Mouse (Mus musculus): Measurements from ENCODE around the gene Cldn3. TPM values are rescaled to one million over a fixed set of nuclear protein-coding genes. Genes with fewer than 3 reads are reported as not detected.

Gene Cldn3
- total RNA-seq, 1 experiment, result 8.4 TPM

DNA sequence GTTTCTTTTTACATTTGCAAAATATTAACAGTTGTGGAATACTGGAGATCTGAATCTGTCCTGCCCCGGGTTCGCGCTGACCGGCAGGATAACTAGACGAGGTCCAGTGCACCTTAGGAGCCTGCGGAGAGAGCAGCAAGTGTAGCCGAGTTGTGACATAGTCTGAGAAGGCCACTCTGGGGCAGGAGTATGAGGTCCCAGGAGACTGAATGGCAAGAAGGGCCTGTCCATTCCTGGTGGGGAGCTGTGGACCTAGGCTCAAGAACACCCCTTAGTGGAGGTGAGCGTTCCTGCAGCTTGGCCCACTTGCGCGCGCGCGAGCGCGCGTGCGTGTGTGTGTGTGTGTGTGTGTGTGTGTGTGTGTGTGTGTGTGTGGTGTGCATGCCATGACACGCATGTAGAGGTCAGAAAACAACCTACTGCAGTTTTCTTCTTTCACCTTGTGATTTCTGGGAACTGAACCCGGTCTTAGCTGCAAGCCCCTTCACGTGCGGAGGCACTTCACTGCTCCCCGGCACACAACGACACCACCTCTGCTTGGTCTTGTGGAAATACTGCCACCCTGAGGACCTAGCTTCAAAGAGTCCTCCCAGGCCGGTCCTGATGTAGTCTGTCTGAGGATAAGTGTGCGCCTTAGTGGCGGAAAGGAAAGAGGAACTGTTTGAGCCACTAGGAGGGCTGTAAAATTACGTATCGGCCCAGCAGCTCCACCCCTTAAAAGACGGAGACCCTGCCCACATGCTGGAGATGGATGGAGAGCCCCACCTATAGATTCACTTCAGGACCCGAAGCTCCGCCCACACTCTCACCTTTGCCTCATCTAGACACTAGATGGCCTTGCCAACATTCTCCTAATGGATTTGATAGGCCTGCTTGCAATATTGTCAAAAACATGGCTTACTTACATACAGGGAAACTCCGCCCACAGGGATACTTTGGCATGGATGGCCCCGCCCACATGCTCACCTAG lies 19.9 kb upstream of the Cldn3 start:
- peak overlapping the region; percentile 60 to 70 for H3K4me3 ChIP-seq (ENCODE audit: insufficient read depth in 1 of 2, low read depth in 1 of 2, low read length in 2 of 2, poor library complexity in 1 of 2, severe bottlenecking in 1 of 2)
- in situ Hi-C loops (cut with MboI; ENCODE audit: low sequenced_read_pairs in 2 of 2, unreplicated experiment in 2 of 2), result no loop called here
- peak overlapping the region; percentile 83; the same call in 1 of the 2 replicates for H3K27ac ChIP-seq (ENCODE audit: insufficient read depth, low read depth, low read length, poor library complexity, severe bottlenecking)
- TF ChIP-seq CHD2 (IDR thresholded peaks at IDR 0.05; ENCODE audit: low read depth, low read length) (no peak), MAFK (IDR thresholded peaks at IDR 0.05; ENCODE audit: insufficient read depth, low read depth, low read length) (no peak), HCFC1 (IDR thresholded peaks at IDR 0.05; ENCODE audit: borderline replicate concordance, insufficient read depth, low read length) (no peak), ZC3H11A (IDR thresholded peaks at IDR 0.05; ENCODE audit: borderline replicate concordance, low read depth, low read length) (no peak), ZNF384 (IDR thresholded peaks at IDR 0.05; ENCODE audit: low read depth, low read length) (no peak)
- peaks cover 5 to 18% of the 10 kb centered on the region in 2 experiments; a peak in 3 of 4 replicates for H3K4me1 ChIP-seq (ENCODE audit: control insufficient read depth in 2 of 2, insufficient read depth in 2 of 2, low read length in 2 of 2, poor library complexity in 1 of 2)
- no peaks in the 10 kb centered on the region for H3K36me3 ChIP-seq (ENCODE audit: control insufficient read depth, insufficient read depth, low read length, poor library complexity, severe bottlenecking)
- H3K9me3 ChIP-seq (ENCODE audit: control insufficient read depth, insufficient read depth, low read depth, low read length), result no peaks in the 10 kb centered on the region
- peak overlapping the region; percentile 61 for H3K9ac ChIP-seq (ENCODE audit: insufficient read depth, low read depth, low read length, poor library complexity, severe bottlenecking)
- DNase-seq (ENCODE audit: low read depth, low spot score), result peak; percentile 96

DNA sequence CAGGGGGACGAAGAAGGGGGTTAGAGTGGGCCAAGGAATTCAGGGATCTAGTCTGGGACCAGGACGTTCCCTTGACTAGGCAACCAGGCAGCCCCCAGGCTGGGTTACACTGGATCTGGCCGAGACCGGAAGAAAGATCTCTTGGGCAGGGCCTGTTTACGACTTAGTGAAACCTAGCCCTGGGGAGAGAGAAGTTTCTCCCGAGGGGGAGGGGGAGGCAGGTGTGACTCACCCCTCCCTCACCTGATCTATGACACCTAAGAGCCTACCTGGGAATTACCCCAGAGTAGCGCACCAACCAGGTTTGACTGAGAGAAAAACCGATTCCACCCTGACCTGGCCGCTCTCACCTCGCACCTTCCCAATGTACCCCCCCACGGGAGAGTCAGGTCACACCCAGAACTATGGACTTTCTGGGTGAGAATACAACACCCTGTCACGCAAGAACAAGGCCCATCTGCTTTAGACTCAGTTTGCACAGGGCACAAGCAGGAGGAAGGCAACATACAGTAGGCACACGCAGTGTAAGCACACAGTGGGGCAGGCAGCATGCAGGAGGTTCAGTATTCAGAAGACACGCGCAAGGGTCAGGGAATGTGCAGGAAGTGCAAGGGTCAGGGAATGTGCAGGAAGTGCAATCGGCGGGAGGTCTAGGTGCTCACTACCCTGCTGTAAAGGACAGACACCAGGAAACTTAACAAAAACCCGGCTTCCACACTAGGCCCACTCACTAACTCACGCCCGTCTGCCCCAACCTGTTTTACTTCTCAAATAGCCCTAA lies 18.7 kb upstream of the Cldn3 start:
- Histone ChIP-seq H3K4me3 (ENCODE audit: insufficient read depth in 1 of 2, low read depth in 1 of 2, low read length in 2 of 2, poor library complexity in 1 of 2, severe bottlenecking in 1 of 2) (no peak overlapping the region; a peak in 1 of 4 replicates), H3K9ac (ENCODE audit: insufficient read depth, low read depth, low read length, poor library complexity, severe bottlenecking) (0 out of 2 replicates have a peak overlapping the region, but pooled peaks have one; percentile 12), H3K36me3 (ENCODE audit: control insufficient read depth, insufficient read depth, low read length, poor library complexity, severe bottlenecking) (no peaks in the 10 kb centered on the region), H3K4me1 (ENCODE audit: control insufficient read depth in 2 of 2, insufficient read depth in 2 of 2, low read length in 2 of 2, poor library complexity in 1 of 2) (peaks cover 9 to 15% of the 10 kb centered on the region in 2 experiments), H3K27ac (ENCODE audit: insufficient read depth, low read depth, low read length, poor library complexity, severe bottlenecking) (peak overlapping the region; percentile 83), H3K9me3 (ENCODE audit: control insufficient read depth, insufficient read depth, low read depth, low read length) (no peaks in the 10 kb centered on the region)
- in situ Hi-C loops (cut with MboI; ENCODE audit: low sequenced_read_pairs in 2 of 2, unreplicated experiment in 2 of 2), result no loop called here
- no peak for DNase-seq (ENCODE audit: low read depth, low spot score)
- TF ChIP-seq MAFK (IDR thresholded peaks at IDR 0.05; ENCODE audit: insufficient read depth, low read depth, low read length) (no peak), ZNF384 (IDR thresholded peaks at IDR 0.05; ENCODE audit: low read depth, low read length) (no peak), ZC3H11A (IDR thresholded peaks at IDR 0.05; ENCODE audit: borderline replicate concordance, low read depth, low read length) (no peak), HCFC1 (IDR thresholded peaks at IDR 0.05; ENCODE audit: borderline replicate concordance, insufficient read depth, low read length) (no peak), CHD2 (IDR thresholded peaks at IDR 0.05; ENCODE audit: low read depth, low read length) (no peak)

DNA sequence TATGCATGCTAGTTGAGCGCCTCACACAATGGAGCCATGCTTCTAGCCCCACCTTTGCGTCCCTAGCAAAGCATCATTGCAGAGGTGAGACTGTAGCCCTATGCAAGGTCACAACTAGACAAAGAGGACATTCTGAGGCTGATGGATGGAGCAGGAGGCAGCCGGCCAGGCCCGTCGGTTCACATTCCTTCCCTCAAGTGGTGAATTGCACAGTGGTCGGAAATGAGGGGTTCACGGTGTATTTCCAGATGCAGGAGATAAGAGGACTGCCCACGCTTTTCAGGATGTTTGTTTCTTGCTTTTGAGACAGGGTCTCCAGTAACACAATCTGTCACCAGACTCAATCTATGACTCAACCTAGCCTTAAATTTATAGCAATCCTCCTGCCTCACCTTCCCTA lies 15.3 kb upstream of the Cldn3 start:
- no peak overlapping the region for H3K9ac ChIP-seq (ENCODE audit: insufficient read depth, low read depth, low read length, poor library complexity, severe bottlenecking)
- no peaks in the 10 kb centered on the region for H3K9me3 ChIP-seq (ENCODE audit: control insufficient read depth, insufficient read depth, low read depth, low read length)
- peak overlapping the region; percentile 72 for H3K27ac ChIP-seq (ENCODE audit: insufficient read depth, low read depth, low read length, poor library complexity, severe bottlenecking)
- H3K4me3 ChIP-seq (ENCODE audit: insufficient read depth in 1 of 2, low read depth in 1 of 2, low read length in 2 of 2, poor library complexity in 1 of 2, severe bottlenecking in 1 of 2), result no peak overlapping the region
- H3K36me3 ChIP-seq (ENCODE audit: control insufficient read depth, insufficient read depth, low read length, poor library complexity, severe bottlenecking), result no peaks in the 10 kb centered on the region
- H3K4me1 ChIP-seq (ENCODE audit: control insufficient read depth in 2 of 2, insufficient read depth in 2 of 2, low read length in 2 of 2, poor library complexity in 1 of 2), result peaks cover 18 to 24% of the 10 kb centered on the region in 2 experiments
- in situ Hi-C loops (cut with MboI; ENCODE audit: low sequenced_read_pairs in 2 of 2, unreplicated experiment in 2 of 2), result no loop called here
- TF ChIP-seq CHD2 (IDR thresholded peaks at IDR 0.05; ENCODE audit: low read depth, low read length) (0 out of 2 replicates have a peak, but pooled peaks have one; percentile 60), MAFK (IDR thresholded peaks at IDR 0.05; ENCODE audit: insufficient read depth, low read depth, low read length) (no peak), ZNF384 (IDR thresholded peaks at IDR 0.05; ENCODE audit: low read depth, low read length) (peak; percentile 69)
- no peak for DNase-seq (ENCODE audit: low read depth, low spot score)

DNA sequence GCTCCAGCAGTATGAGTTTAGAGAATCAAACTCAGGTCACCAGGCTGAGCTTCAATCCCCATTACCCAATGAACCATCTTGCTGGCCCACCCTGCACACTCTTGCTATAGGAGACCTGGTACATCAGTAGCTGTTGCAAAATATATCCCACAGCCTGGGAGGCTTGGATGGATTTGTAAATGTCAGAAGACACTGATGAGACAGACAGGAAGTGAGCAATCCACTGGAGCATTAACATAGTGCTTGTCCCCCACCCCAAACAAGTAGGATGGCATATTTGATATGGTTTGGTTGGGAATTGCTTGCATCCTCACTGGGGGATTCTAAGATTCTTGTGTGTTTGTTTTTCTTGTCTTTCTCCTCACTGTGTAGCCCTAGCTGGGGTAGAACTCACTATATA lies 12.9 kb upstream of the Cldn3 start:
- no peaks in the 10 kb centered on the region for H3K9me3 ChIP-seq (ENCODE audit: control insufficient read depth, insufficient read depth, low read depth, low read length)
- in situ Hi-C loops (cut with MboI; ENCODE audit: low sequenced_read_pairs in 2 of 2, unreplicated experiment in 2 of 2), result no loop called here
- H3K27ac ChIP-seq (ENCODE audit: insufficient read depth, low read depth, low read length, poor library complexity, severe bottlenecking), result peak overlapping the region; percentile 62; the same call in 1 of the 2 replicates
- no peak for DNase-seq (ENCODE audit: low read depth, low spot score)
- TF ChIP-seq HCFC1 (IDR thresholded peaks at IDR 0.05; ENCODE audit: borderline replicate concordance, insufficient read depth, low read length) (no peak), ZNF384 (IDR thresholded peaks at IDR 0.05; ENCODE audit: low read depth, low read length) (no peak), CHD2 (IDR thresholded peaks at IDR 0.05; ENCODE audit: low read depth, low read length) (no peak), ZC3H11A (IDR thresholded peaks at IDR 0.05; ENCODE audit: borderline replicate concordance, low read depth, low read length) (no peak), MAFK (IDR thresholded peaks at IDR 0.05; ENCODE audit: insufficient read depth, low read depth, low read length) (no peak)
- H3K4me3 ChIP-seq (ENCODE audit: insufficient read depth in 1 of 2, low read depth in 1 of 2, low read length in 2 of 2, poor library complexity in 1 of 2, severe bottlenecking in 1 of 2), result no peak overlapping the region
- no peak overlapping the region for H3K9ac ChIP-seq (ENCODE audit: insufficient read depth, low read depth, low read length, poor library complexity, severe bottlenecking)
- no peaks in the 10 kb centered on the region for H3K36me3 ChIP-seq (ENCODE audit: control insufficient read depth, insufficient read depth, low read length, poor library complexity, severe bottlenecking)
- H3K4me1 ChIP-seq (ENCODE audit: control insufficient read depth in 2 of 2, insufficient read depth in 2 of 2, low read length in 2 of 2, poor library complexity in 1 of 2), result peaks cover 16 to 20% of the 10 kb centered on the region in 2 experiments

Data from ES-E14 (cell line).